Mouse (Mus musculus): Measurements from ENCODE around the gene Hid1.

- TF ChIP-seq CTCF (IDR thresholded peaks at IDR 0.05; ENCODE audit: borderline replicate concordance, control insufficient read depth, extremely low read depth, insufficient read depth, low read length, poor library complexity) (no peak), POLR2A (IDR thresholded peaks at IDR 0.05; ENCODE audit: control insufficient read depth, extremely low read depth, insufficient read depth, low read length, poor library complexity) (no peak)
These were observed 32.3 kb downstream of the Hid1 start for GRCm38 (mm10) chr11:115335223-115335622.

Measured in thymus, adult 2 months (tissue).